Mouse (Mus musculus): ENCODE measurements at regions not wholly inside any gene's neighbourhood (a gene's known extent, or its start where the extent isn't known, plus 50 kb on each side); places are given as distances from the start of the nearest gene placed in this dataset.
"Not testable (repeated sequence)": the region's sequence is repeated elsewhere in the genome, so short reads cannot be mapped to it uniquely, and the experiment has no call there.

- no peak for DNase-seq
These were observed 317.3 kb downstream of the Car8 start for GRCm38 (mm10) chr4:7921503-7921902.

GRCm38 (mm10) chr4:7913191-7913590, 325.6 kb downstream of the Car8 start:
- no peak for DNase-seq

DNA sequence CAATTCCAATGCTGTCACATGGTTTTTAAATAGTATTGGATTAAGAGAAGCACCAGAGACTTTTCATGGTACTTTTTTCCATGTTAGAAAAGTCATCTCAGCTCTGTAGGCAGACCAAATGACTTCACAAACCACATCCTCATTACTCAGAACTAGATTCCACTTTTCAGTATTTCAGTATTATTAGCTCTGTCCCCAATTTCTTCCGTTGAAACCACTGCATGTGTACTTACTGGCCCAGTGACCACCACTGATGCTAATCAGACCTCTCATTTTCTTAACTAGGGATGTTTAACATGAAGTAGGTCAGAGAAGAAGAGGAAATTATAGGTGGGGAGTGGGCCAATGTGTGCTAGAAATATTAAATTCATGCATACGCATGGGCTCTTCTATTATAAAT, 326.2 kb downstream of the Car8 start:
- no peak for DNase-seq

DNA sequence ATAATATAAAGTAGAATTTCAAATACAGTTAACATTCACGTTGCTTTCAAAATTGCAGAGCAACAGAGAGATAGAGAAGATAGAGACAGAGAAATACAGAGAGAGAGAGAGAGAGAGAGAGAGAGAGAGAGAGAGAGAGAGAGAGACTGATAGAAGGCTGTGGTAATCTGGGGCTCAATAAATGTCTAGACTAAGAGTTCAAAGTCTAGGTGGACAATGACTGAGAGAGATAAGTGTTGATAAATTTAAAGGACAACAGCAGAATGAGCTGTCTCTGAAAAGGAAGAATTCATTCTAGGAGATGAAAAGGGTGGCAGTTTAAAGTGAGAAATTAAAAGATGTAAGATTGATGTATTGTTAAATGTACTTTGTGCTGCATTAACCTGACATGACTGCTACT, 335.7 kb downstream of the Car8 start:
- no peak for DNase-seq

DNA sequence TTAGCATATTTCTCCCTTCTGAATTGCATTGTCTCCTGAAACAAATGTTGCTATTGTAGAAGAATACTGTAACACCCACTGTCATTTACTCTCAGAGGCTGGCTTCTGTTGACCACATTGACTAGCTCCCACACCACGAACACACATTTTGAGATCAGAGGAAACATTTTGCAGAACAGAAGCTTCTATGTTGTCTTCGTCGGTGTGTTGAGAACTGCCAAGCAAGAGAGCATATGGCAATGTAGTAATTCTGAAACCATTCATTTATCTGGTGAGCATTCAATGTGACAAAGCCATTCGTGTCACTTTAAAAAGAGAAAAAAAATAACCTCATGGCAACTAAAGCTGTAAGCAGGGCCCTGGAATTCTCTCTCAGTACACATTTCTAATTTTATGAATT, 343.9 kb downstream of the Car8 start:
- DNase-seq = no peak

GRCm38 (mm10) chr4:7891128-7891527, 347.7 kb downstream of the Car8 start:
- peak in 1 of 2 experiments; percentile 0 for DNase-seq

GRCm38 (mm10) chr4:7854518-7854917, 384.3 kb downstream of the Car8 start:
- DNase-seq = no peak

- peak; percentile 2 to 6 for DNase-seq
These were observed 385.6 kb downstream of the Car8 start for GRCm38 (mm10) chr4:7853121-7853782.

DNA sequence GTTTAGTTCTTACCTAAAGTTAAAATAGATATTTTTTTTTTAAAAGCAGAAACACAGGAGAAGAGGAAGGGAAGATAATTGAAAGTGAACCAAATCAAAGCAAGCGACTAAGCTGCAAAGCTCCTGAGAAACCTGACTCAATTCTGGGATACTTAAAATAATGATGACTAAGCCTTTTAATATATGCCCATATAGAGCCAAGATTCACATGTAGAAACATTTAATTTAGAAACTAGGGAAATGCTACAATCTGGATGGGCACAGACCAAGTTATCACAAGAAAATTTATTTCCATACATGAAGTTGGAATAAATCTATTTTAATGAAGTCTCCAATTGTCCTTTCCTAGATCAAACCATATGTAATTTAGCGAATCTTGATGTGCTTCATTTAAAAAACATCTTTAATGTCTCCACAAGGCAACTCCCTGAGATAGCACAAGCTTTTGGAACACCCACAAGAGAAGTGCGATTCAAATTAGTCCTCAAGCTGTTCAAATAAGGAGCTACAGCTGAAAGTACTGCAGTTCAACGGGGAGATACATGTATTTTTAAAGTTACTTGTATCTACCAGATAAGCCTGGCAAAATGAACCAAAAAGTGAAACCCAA, 386.7 kb downstream of the Car8 start:
- DNase-seq = no peak

- DNase-seq = no peak
These were observed 391.4 kb downstream of the Car8 start for GRCm38 (mm10) chr4:7847411-7847810.

- DNase-seq = no peak
These were observed 409.7 kb downstream of the Car8 start for GRCm38 (mm10) chr4:7829126-7829525.

GRCm38 (mm10) chr4:7819847-7820246, 419.0 kb downstream of the Car8 start:
- no peak for DNase-seq

DNA sequence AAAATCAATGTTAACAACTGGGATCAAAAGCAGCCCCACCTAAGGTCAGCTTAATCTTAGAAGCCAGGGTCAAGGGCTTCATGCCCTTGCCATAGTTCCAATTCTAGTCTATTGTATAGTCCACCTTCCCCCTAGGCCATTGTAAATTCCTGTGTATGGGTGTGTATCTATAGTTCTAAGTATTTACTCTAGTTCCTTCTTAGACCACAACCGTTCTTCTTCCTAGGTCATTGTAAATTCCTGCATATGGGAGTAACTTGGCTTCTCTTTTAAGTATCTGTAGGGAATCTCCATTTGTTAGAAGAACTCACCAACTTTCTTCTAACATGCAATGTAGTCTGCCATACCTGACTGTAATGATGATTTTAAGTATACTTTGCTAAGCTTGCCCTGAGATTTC, 461.1 kb downstream of the Car8 start:
- not testable (repeated sequence) for DNase-seq

DNA sequence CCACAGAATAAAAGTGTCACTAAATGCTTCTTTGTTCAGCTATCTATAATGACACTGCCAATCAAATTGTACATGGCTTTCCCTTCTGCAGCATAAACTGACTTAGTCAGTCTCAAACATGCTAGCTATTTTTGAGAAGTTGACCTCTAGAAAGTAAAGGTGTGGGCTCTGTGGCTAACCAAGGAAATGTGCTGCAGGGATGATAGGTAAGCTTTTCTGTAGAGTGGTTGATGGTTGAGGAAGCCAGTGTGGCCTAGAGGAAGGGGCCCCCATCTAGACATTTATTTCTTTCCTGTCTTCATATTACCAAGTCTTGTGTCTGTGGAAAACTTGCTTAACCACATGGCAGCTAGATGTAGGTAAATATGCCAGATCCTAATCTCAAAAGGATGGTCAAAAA, 483.4 kb downstream of the Car8 start:
- DNase-seq = no peak

- no peak for DNase-seq
These were observed 484.9 kb downstream of the Car8 start for GRCm38 (mm10) chr4:7753931-7754330.

DNA sequence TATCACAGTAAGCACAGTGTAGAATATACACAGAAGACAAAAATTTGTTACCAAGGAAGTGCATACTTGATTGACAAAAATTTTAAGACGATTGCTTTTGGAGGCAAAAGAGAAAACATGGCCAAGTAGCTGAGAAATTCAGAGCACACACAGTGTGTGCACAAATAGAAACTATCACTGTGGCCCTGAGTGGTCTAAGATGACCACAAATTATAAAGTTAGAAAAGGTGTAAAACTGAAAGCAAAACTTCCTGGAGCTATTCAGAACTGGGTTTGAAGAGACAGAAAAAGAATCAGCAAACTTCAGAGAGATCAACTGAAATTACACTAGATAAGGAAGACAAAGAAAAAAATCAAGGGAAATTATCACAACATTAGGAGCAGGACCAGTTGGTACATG, 487.6 kb downstream of the Car8 start:
- DNase-seq = no peak

- DNase-seq = no peak
These were observed 515.9 kb downstream of the Car8 start for GRCm38 (mm10) chr4:7722893-7723292.

- DNase-seq = no peak
These were observed 550.3 kb downstream of the Car8 start for GRCm38 (mm10) chr4:7688516-7688915.

DNA sequence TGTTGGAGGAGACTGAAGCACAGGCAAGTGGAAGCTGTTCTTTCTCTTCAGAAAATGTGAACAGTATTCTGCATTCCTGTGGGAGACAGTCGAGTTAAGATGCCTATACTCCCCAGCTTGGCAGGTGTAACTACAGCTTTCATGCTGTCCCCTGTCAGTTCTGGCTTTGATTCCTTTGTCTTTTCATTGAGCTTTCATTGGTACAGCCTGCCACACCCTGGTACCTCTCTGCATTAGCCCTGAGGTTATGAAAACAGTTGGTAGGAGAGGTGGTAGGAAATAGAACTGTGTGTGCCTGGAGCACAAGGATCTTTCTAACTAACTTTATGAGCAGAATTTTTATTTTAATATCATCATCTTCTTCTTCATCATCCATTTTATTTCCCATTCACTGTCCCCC, 551.6 kb downstream of the Car8 start:
- DNase-seq = no peak

DNA sequence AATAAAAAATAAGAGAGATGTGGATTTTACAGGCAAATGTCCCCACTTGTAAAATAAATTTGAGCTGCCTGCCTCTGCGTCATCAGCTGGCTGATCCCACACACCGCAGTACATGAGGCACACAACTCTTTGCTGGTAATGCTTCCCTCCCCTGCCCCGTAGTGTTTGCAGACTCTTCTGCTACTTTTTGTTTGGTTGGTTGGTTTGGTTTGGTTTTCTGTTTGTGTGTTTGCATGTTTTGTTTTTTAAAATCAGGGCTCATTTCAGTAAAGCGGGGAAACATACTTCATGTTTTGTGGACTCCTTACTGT, 568.1 kb downstream of the Car8 start:
- DNase-seq = no peak

DNA sequence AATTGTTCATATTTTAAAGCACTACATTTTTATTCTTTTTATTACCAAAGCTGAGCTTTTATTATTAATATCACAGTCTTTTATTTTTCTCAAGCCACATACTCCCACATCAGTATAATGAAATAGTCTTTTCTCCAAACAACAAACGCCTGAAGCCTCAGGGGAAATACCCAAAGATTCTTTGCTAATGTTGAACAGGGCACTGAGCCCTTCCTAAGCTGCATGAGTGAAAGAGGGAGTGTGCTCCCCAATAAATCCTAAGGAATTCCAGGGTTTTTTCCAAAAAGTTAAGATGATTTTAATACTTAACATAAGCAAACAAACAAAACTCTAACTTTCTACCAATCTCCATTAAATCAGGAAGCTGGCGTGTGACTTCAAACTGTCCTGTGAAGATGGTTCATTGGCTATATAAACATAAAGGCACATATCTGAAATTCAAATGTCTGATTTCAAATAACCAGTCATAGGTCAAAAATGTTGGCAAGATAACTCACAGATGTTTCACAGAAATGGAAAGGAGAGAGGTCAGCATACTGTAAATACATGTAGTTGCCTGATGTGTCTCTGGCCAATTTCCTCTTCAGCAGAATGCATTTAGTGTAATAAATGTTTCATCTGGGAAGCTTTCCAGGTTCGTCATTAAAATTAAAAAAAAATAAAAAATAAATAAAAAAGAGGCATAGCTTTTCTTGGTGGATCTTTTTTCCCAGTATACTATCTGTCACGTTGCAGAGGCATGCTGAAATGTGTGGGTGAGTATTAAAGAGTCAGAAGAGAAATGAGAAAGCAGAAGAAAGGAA, 568.6 kb downstream of the Car8 start:
- DNase-seq = no peak

GRCm38 (mm10) chr4:7666935-7667594, 571.8 kb downstream of the Car8 start:
- no peak for DNase-seq

All from adrenal gland, postnatal 36 days (tissue).